Mouse (Mus musculus): ENCODE measurements around the gene Dusp28. TPM values are rescaled to one million over a fixed set of nuclear protein-coding genes. Genes with fewer than 3 reads are reported as not detected.

The Dusp28 gene
- polyA plus RNA-seq, 1 experiment from 2014 or later = 6.2 TPM

- Histone ChIP-seq H3K4me2 (peak overlapping the region; percentile 98), H3K27me3 (ENCODE audit: control insufficient read depth, insufficient read depth, low read length) (no peaks in the 10 kb centered on the region), H3K36me3 (ENCODE audit: control insufficient read depth, insufficient read depth, low read length) (peaks cover 9% of the 10 kb centered on the region), H3K27ac (ENCODE audit: low read depth, low read length) (peak overlapping the region; percentile 82), H3K9ac (ENCODE audit: low read depth, low read length) (peak overlapping the region; percentile 87), H3K4me1 (ENCODE audit: control insufficient read depth, insufficient read depth, low read length) (peaks cover 24% of the 10 kb centered on the region), H3K4me3 (ENCODE audit: low read depth, low read length) (peak overlapping the region; percentile 74), H3K9me3 (replicated peaks; ENCODE audit: control insufficient read depth, low read length) (no peaks in the 10 kb centered on the region)
- ATAC-seq (replicated peaks; ENCODE audit: insufficient number of reproducible peaks, low FRiP score, low TSS enrichment) = peak; percentile 47
- 2% methylated on average over 52 of the region's 85 CpGs for WGBS (ENCODE audit: insufficient replicate concordance)
Measured at GRCm38 (mm10) chr1:92910925-92911720, 4.3 kb downstream of the Dusp28 start.

- Histone ChIP-seq H3K27ac (ENCODE audit: low read depth, low read length) (0 out of 2 replicates have a peak overlapping the region, but pooled peaks have one; percentile 82), H3K9me3 (replicated peaks; ENCODE audit: control insufficient read depth, low read length) (no peaks in the 10 kb centered on the region), H3K27me3 (ENCODE audit: control insufficient read depth, insufficient read depth, low read length) (no peaks in the 10 kb centered on the region), H3K4me3 (ENCODE audit: low read depth, low read length) (peak overlapping the region; percentile 74), H3K4me2 (peak overlapping the region; percentile 98), H3K4me1 (ENCODE audit: control insufficient read depth, insufficient read depth, low read length) (peaks cover 24% of the 10 kb centered on the region), H3K36me3 (ENCODE audit: control insufficient read depth, insufficient read depth, low read length) (peaks cover 9% of the 10 kb centered on the region), H3K9ac (ENCODE audit: low read depth, low read length) (peak overlapping the region; percentile 87)
- ATAC-seq (replicated peaks; ENCODE audit: insufficient number of reproducible peaks, low FRiP score, low TSS enrichment) = no peak
- WGBS (ENCODE audit: insufficient replicate concordance) = 44% methylated on average over 8 of the region's 8 CpGs
Measured at GRCm38 (mm10) chr1:92911721-92912138, 4.9 kb downstream of the Dusp28 start.

GRCm38 (mm10) chr1:92912286-92912685, 5.5 kb downstream of the Dusp28 start:
- H3K36me3 ChIP-seq (ENCODE audit: control insufficient read depth, insufficient read depth, low read length) = peaks cover 9% of the 10 kb centered on the region
- WGBS (ENCODE audit: insufficient replicate concordance) = 60% methylated on average over 1 of the region's 1 CpGs
- no peak for ATAC-seq (replicated peaks; ENCODE audit: insufficient number of reproducible peaks, low FRiP score, low TSS enrichment)
- H3K4me3 ChIP-seq (ENCODE audit: low read depth, low read length) = peak overlapping the region; percentile 74; the same call in 1 of the 2 replicates
- peak overlapping the region; percentile 98 for H3K4me2 ChIP-seq
- H3K9me3 ChIP-seq (replicated peaks; ENCODE audit: control insufficient read depth, low read length) = no peaks in the 10 kb centered on the region
- no peaks in the 10 kb centered on the region for H3K27me3 ChIP-seq (ENCODE audit: control insufficient read depth, insufficient read depth, low read length)
- H3K9ac ChIP-seq (ENCODE audit: low read depth, low read length) = no peak overlapping the region; the same call in 1 of the 2 replicates
- H3K27ac ChIP-seq (ENCODE audit: low read depth, low read length) = no peak overlapping the region
- peaks cover 24% of the 10 kb centered on the region for H3K4me1 ChIP-seq (ENCODE audit: control insufficient read depth, insufficient read depth, low read length)

GRCm38 (mm10) chr1:92914239-92914638, 7.5 kb downstream of the Dusp28 start:
- no peak for ATAC-seq (replicated peaks; ENCODE audit: insufficient number of reproducible peaks, low FRiP score, low TSS enrichment)

GRCm38 (mm10) chr1:92914993-92915392, 8.2 kb downstream of the Dusp28 start:
- H3K9me3 ChIP-seq (replicated peaks; ENCODE audit: control insufficient read depth, low read length) = no peaks in the 10 kb centered on the region
- ATAC-seq (replicated peaks; ENCODE audit: insufficient number of reproducible peaks, low FRiP score, low TSS enrichment) = no peak
- H3K9ac ChIP-seq (ENCODE audit: low read depth, low read length) = no peak overlapping the region
- H3K27me3 ChIP-seq (ENCODE audit: control insufficient read depth, insufficient read depth, low read length) = no peaks in the 10 kb centered on the region
- H3K36me3 ChIP-seq (ENCODE audit: control insufficient read depth, insufficient read depth, low read length) = peaks cover 24% of the 10 kb centered on the region
- no peak overlapping the region for H3K4me2 ChIP-seq
- WGBS (ENCODE audit: insufficient replicate concordance) = 92% methylated on average over 11 of the region's 11 CpGs
- H3K4me1 ChIP-seq (ENCODE audit: control insufficient read depth, insufficient read depth, low read length) = peaks cover 16% of the 10 kb centered on the region
- no peak overlapping the region for H3K4me3 ChIP-seq (ENCODE audit: low read depth, low read length)
- H3K27ac ChIP-seq (ENCODE audit: low read depth, low read length) = no peak overlapping the region

More at GRCm38 (mm10) chr1:92914239-92914638, 7.5 kb downstream of the Dusp28 start:
- Histone ChIP-seq H3K27me3 (ENCODE audit: control insufficient read depth, insufficient read depth, low read length) (no peaks in the 10 kb centered on the region), H3K4me1 (ENCODE audit: control insufficient read depth, insufficient read depth, low read length) (peaks cover 20% of the 10 kb centered on the region), H3K36me3 (ENCODE audit: control insufficient read depth, insufficient read depth, low read length) (peaks cover 17% of the 10 kb centered on the region), H3K4me3 (ENCODE audit: low read depth, low read length) (no peak overlapping the region), H3K4me2 (no peak overlapping the region), H3K9me3 (replicated peaks; ENCODE audit: control insufficient read depth, low read length) (no peaks in the 10 kb centered on the region), H3K9ac (ENCODE audit: low read depth, low read length) (no peak overlapping the region), H3K27ac (ENCODE audit: low read depth, low read length) (no peak overlapping the region)
- 61% methylated on average over 4 of the region's 4 CpGs for WGBS (ENCODE audit: insufficient replicate concordance)

- peaks cover 8% of the 10 kb centered on the region for H3K4me1 ChIP-seq (ENCODE audit: control insufficient read depth, insufficient read depth, low read length)
- H3K4me2 ChIP-seq = no peak overlapping the region
- H3K36me3 ChIP-seq (ENCODE audit: control insufficient read depth, insufficient read depth, low read length) = peaks cover 26% of the 10 kb centered on the region
- WGBS (ENCODE audit: insufficient replicate concordance) = 91% methylated on average over 9 of the region's 9 CpGs
- H3K4me3 ChIP-seq (ENCODE audit: low read depth, low read length) = no peak overlapping the region
- no peak overlapping the region for H3K9ac ChIP-seq (ENCODE audit: low read depth, low read length)
- no peaks in the 10 kb centered on the region for H3K27me3 ChIP-seq (ENCODE audit: control insufficient read depth, insufficient read depth, low read length)
- H3K27ac ChIP-seq (ENCODE audit: low read depth, low read length) = no peak overlapping the region
- no peak for ATAC-seq (replicated peaks; ENCODE audit: insufficient number of reproducible peaks, low FRiP score, low TSS enrichment)
- H3K9me3 ChIP-seq (replicated peaks; ENCODE audit: control insufficient read depth, low read length) = no peaks in the 10 kb centered on the region
Measured at GRCm38 (mm10) chr1:92916725-92917124, 9.9 kb downstream of the Dusp28 start.

GRCm38 (mm10) chr1:92919151-92919550, 12.4 kb downstream of the Dusp28 start:
- no peak for ATAC-seq (replicated peaks; ENCODE audit: insufficient number of reproducible peaks, low FRiP score, low TSS enrichment)
- peaks cover 26% of the 10 kb centered on the region for H3K36me3 ChIP-seq (ENCODE audit: control insufficient read depth, insufficient read depth, low read length)
- no peaks in the 10 kb centered on the region for H3K4me1 ChIP-seq (ENCODE audit: control insufficient read depth, insufficient read depth, low read length)
- H3K4me3 ChIP-seq (ENCODE audit: low read depth, low read length) = no peak overlapping the region
- WGBS (ENCODE audit: insufficient replicate concordance) = 94% methylated on average over 11 of the region's 11 CpGs
- no peaks in the 10 kb centered on the region for H3K9me3 ChIP-seq (replicated peaks; ENCODE audit: control insufficient read depth, low read length)
- no peak overlapping the region for H3K9ac ChIP-seq (ENCODE audit: low read depth, low read length)
- no peaks in the 10 kb centered on the region for H3K27me3 ChIP-seq (ENCODE audit: control insufficient read depth, insufficient read depth, low read length)
- H3K27ac ChIP-seq (ENCODE audit: low read depth, low read length) = no peak overlapping the region
- H3K4me2 ChIP-seq = no peak overlapping the region

- no peaks in the 10 kb centered on the region for H3K4me1 ChIP-seq (ENCODE audit: control insufficient read depth, insufficient read depth, low read length)
- H3K9me3 ChIP-seq (replicated peaks; ENCODE audit: control insufficient read depth, low read length) = no peaks in the 10 kb centered on the region
- no peak overlapping the region for H3K27ac ChIP-seq (ENCODE audit: low read depth, low read length)
- no peak overlapping the region for H3K4me2 ChIP-seq
- H3K4me3 ChIP-seq (ENCODE audit: low read depth, low read length) = no peak overlapping the region
- WGBS (ENCODE audit: insufficient replicate concordance) = 88% methylated on average over 12 of the region's 12 CpGs
- H3K36me3 ChIP-seq (ENCODE audit: control insufficient read depth, insufficient read depth, low read length) = peaks cover 26% of the 10 kb centered on the region
- no peak overlapping the region for H3K9ac ChIP-seq (ENCODE audit: low read depth, low read length)
- no peaks in the 10 kb centered on the region for H3K27me3 ChIP-seq (ENCODE audit: control insufficient read depth, insufficient read depth, low read length)
- 0 out of 2 replicates have a peak, but pooled peaks have one; percentile 18 for ATAC-seq (replicated peaks; ENCODE audit: insufficient number of reproducible peaks, low FRiP score, low TSS enrichment)
Measured at GRCm38 (mm10) chr1:92919775-92920174, 13.0 kb downstream of the Dusp28 start.
